Mouse (Mus musculus) adrenal gland (tissue): Measurements from ENCODE around the gene Fbxo17.

ENCODE experiments used
- intact Hi-C: fragments of 180-260 bp; cut with DNase I; formaldehyde crosslinking; loops from one replicate; pipeline ENCODE4 v1.15.1; 2025

The Fbxo17 gene

DNA sequence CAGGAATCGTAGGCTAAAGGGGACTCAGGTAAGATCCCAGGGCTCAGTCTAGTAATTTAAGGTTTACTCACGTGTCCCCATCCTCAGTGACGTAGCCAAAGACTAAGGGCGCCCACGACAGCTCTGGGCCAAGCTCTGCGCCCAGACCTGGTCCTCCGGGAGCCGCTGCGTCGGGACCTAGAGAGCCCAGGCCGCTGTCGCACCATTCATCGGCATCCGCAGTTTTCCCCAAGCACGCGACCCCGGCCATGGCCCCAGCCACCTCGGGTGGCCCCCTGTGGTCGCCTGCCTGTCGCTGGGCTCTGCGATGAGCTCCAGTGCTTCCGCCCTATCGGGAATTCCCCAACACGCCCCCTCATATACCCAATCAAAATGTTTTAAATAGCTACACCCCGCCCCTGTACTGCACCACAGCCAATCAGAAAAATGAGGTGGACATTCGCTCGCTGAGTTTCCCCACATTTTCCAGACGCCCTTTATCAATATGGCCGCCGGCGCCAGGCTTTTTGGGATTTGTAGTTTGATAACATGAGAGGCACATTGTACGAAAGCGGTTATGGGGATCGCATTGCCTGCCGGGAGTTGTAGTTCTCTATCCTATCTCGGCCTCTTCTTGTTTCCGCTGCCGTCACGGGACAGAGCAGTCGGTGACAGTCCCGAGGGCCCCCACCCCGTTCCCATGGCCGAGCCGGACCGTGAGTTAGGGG, 49.7 kb downstream of the Fbxo17 start, which contains the start of gene Sirt2:
Gene Sirt2 (plus strand): TSS at position 563 of the 707 bp plus-strand sequence.
- intact Hi-C loops: no loop called here

DNA sequence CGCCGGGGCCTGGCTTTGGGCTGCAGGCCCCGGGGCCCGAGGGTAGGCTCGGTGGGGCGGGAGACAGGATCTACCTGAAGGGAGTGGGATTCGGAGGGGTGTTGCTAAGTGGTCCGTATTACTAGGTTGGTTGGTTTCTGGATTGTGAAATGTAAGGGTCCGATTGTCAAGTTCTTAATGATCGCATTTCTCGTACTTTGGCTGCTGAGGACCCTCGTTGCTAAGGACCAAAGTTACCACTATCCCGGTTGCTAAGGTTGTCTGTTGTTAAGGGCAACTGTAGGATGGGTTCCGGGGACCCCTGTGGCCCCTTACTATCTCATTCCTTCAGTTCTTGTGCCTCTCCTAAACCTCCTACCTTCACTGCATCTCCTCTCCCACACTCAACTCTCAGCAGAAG, 50.3 kb downstream of the Fbxo17 start:
- intact Hi-C loops: no loop called here

DNA sequence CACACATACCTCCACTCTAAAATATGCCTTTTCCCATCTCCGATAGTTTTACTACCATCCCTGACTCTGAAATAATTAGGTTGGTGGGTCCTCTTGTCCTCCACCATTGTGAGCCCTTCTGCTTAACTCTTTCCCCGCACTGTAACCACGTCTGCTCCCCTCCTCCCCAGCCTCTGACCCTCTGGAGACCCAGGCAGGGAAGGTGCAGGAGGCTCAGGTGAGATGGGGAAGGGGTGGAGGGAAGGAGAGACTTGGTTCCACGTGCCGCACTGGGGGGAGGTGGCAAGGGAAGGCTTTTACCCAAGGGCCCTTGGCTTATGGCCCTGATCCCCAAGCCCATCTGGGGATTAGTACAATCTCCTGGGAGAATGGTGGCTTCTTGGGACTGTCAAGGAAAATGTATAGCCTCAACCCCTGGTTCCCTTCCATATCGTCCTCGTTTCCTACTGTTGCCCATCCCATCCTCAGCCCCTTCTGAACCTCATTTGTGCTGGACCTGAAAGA, 50.9 kb downstream of the Fbxo17 start, which contains the start of gene Nfkbib:
Gene Nfkbib (minus strand): TSS at position 51 of the 504 bp plus-strand sequence.
- intact Hi-C loops: no loop called here

DNA sequence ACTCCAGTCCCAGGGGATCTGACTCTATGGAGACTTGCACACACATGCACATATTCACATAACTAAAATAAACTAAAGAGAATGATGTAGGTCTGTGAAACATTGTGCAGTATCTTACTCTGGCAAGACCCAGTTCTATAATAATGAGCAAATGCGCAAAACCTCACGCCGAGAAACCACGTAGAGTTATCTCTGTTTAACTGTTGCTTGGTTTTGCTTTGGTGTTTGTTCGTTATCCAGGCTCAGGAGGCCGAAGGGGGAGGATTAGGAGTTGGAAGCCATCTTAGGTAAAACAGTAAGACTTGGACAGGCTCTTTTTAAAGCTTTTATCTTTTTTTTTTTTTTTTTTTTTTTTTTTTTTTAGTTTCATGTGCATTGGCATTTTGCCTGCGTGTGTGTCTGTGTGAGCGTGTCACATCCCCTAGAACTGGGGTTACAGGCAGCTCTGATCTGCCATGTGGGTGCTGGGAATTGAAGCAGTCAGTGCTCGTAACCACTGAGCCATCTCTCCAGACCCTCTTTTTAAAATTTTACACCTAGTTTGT, 52.9 kb downstream of the Fbxo17 start:
- intact Hi-C loops: no loop called here

DNA sequence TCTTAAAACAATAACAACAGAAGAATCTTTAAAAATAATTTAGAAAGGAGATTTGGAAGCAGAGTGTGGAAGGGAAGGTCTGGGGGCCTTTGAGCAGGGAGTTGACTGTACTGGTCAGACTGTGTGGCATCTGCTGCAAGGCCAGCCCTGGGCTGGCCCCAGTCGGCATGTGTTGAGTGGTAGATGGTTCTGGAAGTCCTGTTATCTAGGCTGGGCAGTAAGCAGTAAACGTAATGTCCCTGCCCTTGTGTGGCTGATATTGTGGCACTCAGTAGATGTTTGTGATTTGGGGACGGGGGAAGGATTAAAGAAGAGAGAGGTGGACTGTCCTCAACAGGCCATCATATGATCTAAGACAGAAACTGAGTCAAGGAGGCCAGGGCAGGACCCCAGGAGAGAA, 53.7 kb downstream of the Fbxo17 start:
- intact Hi-C loops: no loop called here

DNA sequence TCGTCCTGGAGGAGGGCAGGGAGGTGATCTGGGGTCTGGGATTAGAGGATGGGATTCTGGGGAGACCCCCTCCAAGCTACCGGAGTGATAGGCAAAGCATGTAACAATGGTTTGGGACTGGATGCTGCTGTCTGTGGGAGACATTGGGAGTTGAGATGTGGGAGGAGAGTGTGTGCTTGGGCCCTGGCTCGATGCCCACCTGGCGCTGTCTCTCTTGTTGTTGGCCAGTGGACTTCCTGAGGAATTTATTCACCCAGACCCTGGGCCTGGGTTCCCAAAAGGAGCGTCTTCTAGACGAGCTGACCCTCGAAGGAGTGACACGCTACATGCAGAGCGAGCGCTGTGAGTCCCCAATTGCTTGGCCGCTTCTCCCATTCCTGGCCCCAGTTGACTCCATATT, 55.3 kb downstream of the Fbxo17 start:
- intact Hi-C loops: no loop called here

DNA sequence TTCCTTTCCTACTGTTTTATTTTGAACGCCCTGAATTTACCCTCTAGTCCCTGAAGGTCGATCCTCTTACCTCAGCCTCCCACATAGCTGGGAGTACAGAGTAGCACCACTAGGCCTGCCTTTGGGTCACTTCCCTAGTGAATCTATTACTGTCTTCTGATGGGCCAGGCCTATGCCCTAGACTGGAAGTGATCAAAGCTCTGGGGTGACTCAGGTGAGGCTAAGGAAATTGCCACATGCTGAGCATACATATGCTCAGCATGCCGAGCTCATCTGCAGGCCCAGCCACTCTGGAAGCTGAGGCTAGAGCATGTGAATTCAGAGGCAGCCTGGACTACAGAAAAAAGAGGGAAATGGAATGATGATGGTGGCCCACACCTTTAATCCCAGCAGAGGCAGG, 56.6 kb downstream of the Fbxo17 start:
- intact Hi-C loops: no loop called here

DNA sequence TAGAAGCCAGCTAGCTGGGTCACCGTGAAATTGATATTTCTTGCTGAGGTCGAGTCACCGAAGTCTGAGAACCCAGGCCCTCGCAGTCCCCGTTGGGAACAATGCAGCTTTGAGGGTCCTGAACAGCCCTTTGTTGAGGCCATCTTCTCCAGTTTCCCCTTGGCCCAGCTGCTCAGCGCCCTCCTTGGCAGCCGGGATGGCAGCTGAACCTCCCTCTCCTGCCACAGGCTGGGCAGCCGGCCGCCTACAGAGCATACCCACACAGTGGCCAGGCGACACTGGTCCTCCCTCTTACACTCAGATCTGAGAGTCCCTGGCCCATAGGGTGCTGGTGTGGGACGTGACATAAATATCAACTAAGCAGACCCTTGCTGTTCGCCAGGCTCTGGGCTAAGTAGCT, 57.6 kb downstream of the Fbxo17 start:
- intact Hi-C loops: no loop called here

DNA sequence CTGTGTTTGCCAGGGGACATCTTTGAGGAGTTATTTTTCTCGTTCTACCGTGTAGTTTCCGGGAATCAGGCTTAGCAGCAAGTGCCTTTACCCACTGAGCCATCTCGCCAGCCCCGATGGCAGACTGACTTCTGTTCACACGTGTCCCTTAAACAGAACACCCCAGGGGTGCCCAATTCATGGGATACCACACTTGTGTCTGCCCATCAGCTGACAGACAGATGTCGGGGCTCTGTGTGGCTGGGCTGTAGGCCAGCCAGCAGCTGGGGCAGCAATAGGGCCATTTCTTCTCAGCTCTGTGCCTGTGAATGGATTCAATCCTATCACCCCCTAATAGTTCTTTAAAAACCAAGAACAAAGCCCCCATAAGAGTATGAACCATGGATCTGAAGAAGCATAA, 58.5 kb downstream of the Fbxo17 start:
- intact Hi-C loops: no loop called here

DNA sequence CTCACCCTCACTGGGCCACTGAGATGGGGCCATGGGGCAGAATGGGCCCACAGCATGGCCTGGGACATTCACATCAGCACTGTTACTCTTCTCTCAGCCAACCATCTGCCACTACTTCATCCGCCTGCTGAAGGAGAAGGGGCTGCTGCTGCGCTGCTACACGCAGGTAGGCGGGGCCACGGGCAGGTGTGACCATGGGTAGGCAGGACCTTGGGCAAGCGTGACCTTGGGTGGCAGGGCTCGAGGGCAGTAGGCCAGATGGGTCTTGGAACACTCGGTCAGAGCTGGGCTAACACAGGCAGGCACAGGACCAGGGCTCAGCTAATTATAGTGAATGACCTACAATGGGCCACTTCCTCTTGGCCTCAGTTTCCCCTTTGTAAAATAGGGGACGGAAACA, 62.2 kb downstream of the Fbxo17 start:
- intact Hi-C loops: no loop called here

DNA sequence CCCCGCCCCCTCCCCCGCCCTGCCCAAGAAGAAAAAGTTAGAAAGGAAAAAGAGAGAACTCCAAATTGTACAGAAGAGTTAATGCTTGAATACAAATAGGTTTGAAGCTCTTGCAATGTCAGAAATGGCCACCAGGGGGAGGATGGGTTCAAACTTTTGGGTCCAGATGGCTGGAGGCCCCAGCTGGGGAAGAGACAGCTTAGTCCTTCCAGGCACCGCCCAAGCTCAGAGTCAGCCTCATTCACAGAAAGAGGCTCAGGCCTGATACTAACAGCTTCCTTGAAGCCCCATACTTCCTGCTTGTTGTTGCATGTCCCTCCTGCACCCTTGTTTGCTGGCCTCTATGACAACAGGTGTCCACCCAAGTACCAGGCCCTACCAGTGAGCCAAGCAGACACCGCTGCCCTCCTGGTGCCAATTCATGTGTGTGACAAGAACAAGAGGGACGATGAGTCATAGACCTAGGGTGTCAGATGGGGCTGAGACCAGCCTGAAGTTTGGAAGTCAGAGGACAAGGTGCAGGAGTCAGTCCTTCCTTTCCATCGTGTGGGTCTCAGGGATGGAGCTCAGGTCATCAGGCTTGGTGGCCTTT, 63.6 kb downstream of the Fbxo17 start:
- intact Hi-C loops: loop anchor here (5.0 to 10.0 kb wide), 2 partner anchors 87 to 255 kb away; no protein-coding TSS in a partner anchor

DNA sequence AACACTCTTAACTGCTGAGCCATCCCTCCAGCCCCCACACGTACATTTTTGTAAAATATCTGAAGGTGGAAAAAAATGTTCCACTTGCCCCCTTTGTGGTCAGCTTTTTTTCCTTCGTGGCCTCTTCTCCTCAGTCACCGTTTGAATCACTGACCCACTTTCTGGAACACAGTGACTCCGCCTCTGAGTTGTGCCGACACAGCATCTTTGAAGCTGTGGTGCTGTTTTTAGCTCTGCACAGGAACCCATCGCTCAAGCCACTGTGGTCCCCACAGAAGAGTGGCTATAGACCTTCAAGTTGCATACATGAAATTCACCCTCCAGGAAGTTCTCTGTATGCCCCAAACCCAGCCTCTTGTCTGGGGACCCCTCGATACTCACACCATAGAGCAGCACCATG, 64.3 kb downstream of the Fbxo17 start:
- intact Hi-C loops: loop anchor here (5.0 to 10.0 kb wide), 2 partner anchors 86 to 254 kb away; no protein-coding TSS in a partner anchor

DNA sequence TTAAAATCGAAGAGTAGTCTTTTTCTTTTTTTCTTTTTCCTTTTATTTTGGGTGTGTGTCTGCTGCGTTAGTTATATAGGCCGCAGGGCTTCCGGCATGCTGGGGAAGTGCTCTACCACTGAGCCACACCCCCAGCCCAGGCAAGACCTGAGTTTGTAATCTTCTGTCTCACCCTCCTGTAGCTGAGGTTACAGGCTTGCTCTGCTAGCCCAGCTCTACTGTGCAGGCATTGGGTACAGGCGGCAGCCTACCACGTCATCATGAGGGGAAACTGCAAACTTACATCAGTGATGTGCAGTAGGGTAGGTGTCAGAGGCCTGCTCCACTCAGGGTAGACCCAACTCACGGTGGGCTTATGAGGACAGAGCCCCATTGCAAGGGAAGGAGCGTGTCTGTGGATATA, 64.7 kb downstream of the Fbxo17 start:
- intact Hi-C loops: loop anchor here (5.0 to 10.0 kb wide), 2 partner anchors 86 to 254 kb away; no protein-coding TSS in a partner anchor

DNA sequence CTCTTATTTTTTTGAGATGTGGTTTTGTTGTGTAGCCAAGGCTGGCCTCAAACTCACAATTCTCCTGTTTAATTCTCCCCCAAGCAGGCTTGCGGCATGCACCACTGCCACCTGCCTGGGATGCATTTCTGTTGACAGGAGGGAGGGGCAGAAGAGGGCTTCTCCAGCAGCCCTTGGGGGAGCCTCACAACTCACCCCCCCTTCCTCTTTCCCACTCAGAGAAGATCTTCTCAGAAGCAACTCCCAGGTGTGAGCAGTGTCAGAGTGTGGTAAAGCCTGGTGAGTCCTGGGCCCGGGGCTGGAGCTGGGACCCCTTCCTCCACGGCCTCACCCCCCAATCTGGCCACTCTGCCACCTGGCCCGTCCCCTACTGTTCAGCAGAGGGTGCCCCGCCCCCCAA, 68.6 kb downstream of the Fbxo17 start:
- intact Hi-C loops: loop anchor here (5.0 to 10.0 kb wide), 2 partner anchors 187 to 250 kb away; no protein-coding TSS in a partner anchor
